Mouse (Mus musculus): ENCODE data around the gene Slc6a17. TPM values are rescaled to one million over a fixed set of nuclear protein-coding genes. Genes with fewer than 3 reads are reported as not detected.

Gene Slc6a17
- polyA plus RNA-seq, 1 experiment from 2014 or later = 2.0 TPM

DNA sequence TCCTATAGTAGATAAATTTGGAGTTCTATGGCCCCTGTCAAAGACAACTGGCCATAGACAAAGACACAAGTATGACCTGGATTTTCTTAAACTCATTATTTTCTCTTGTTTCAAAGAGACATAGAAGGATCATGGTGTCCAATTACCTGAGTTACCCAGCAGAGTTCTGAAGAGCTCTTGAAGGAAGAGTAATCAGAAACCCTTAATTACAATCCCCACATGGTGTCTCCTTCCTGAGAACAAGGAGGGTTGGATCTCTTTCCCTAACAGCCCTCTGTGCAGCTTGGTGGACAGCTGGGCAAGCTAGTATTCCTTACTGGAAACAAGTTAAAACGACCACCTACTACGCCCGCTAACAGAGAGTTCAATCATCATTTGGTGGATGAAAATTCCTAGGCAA is 6.4 kb downstream of the Slc6a17 start:
- no peak overlapping the region for H3K27ac ChIP-seq (ENCODE audit: low read depth, low read length)
- WGBS = 92% methylated on average over 3 of the region's 3 CpGs
- H3K4me1 ChIP-seq (replicated peaks; ENCODE audit: control insufficient read depth, insufficient read depth, low read length) = no peaks in the 10 kb centered on the region
- H3K27me3 ChIP-seq (replicated peaks; ENCODE audit: control insufficient read depth, insufficient read depth, low read length) = peaks cover 9% of the 10 kb centered on the region
- no peak for DNase-seq (ENCODE audit: low spot score)
- H3K4me3 ChIP-seq (ENCODE audit: low read depth, low read length) = no peak overlapping the region
- no peaks in the 10 kb centered on the region for H3K9me3 ChIP-seq (ENCODE audit: control insufficient read depth, low read length)
- no peak for ATAC-seq (replicated peaks; ENCODE audit: low FRiP score)
- H3K9ac ChIP-seq (ENCODE audit: low read depth, low read length) = no peak overlapping the region
- no peak overlapping the region for H3K4me2 ChIP-seq
- H3K36me3 ChIP-seq (ENCODE audit: control insufficient read depth, insufficient read depth, low read length) = no peaks in the 10 kb centered on the region

GRCm38 (mm10) chr3:107508696-107509095 is 9.1 kb downstream of the Slc6a17 start:
- 62% methylated on average over 8 of the region's 8 CpGs for WGBS
- Histone ChIP-seq H3K4me1 (replicated peaks; ENCODE audit: control insufficient read depth, insufficient read depth, low read length) (no peaks in the 10 kb centered on the region), H3K9me3 (ENCODE audit: control insufficient read depth, low read length) (no peaks in the 10 kb centered on the region), H3K4me2 (no peak overlapping the region), H3K9ac (ENCODE audit: low read depth, low read length) (no peak overlapping the region), H3K27ac (ENCODE audit: low read depth, low read length) (no peak overlapping the region), H3K27me3 (replicated peaks; ENCODE audit: control insufficient read depth, insufficient read depth, low read length) (no peaks in the 10 kb centered on the region; the same call in 1 of the 2 replicates), H3K36me3 (ENCODE audit: control insufficient read depth, insufficient read depth, low read length) (no peaks in the 10 kb centered on the region), H3K4me3 (ENCODE audit: low read depth, low read length) (no peak overlapping the region)
- ATAC-seq (replicated peaks; ENCODE audit: low FRiP score) (no peak), DNase-seq (ENCODE audit: low spot score) (no peak)

DNA sequence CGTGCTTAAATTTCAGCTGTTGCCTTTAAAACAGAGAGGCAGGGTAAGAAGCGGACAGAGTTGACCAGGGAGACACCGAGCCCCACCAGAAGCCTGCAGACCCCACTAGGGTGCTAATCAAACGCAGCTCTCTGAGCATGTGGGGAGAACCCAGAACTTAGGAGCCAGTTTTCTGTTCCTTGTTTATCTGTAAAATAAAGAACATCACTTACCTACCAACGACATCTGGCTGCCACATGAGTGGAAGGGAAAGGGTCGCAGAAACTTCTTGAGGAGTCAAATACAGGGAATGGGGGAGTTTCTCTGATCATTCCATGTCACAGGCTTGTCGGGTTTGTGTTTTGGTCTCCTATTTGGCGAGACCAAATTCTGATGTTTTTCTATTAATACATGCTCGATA is 9.9 kb downstream of the Slc6a17 start:
- Histone ChIP-seq H3K9me3 (ENCODE audit: control insufficient read depth, low read length) (no peaks in the 10 kb centered on the region), H3K4me2 (no peak overlapping the region), H3K27ac (ENCODE audit: low read depth, low read length) (no peak overlapping the region), H3K36me3 (ENCODE audit: control insufficient read depth, insufficient read depth, low read length) (no peaks in the 10 kb centered on the region), H3K9ac (ENCODE audit: low read depth, low read length) (no peak overlapping the region), H3K4me3 (ENCODE audit: low read depth, low read length) (no peak overlapping the region), H3K27me3 (replicated peaks; ENCODE audit: control insufficient read depth, insufficient read depth, low read length) (no peaks in the 10 kb centered on the region; the same call in 1 of the 2 replicates), H3K4me1 (replicated peaks; ENCODE audit: control insufficient read depth, insufficient read depth, low read length) (no peaks in the 10 kb centered on the region)
- WGBS = 71% methylated on average over 9 of the region's 9 CpGs
- ATAC-seq (replicated peaks; ENCODE audit: low FRiP score) = no peak
- DNase-seq (ENCODE audit: low spot score) = no peak

- no peaks in the 10 kb centered on the region for H3K9me3 ChIP-seq (ENCODE audit: control insufficient read depth, low read length)
- no peak overlapping the region for H3K9ac ChIP-seq (ENCODE audit: low read depth, low read length)
- no peak overlapping the region for H3K4me3 ChIP-seq (ENCODE audit: low read depth, low read length)
- H3K27me3 ChIP-seq (replicated peaks; ENCODE audit: control insufficient read depth, insufficient read depth, low read length) = no peaks in the 10 kb centered on the region
- DNase-seq (ENCODE audit: low spot score) = no peak
- H3K4me1 ChIP-seq (replicated peaks; ENCODE audit: control insufficient read depth, insufficient read depth, low read length) = no peaks in the 10 kb centered on the region
- 80% methylated on average over 4 of the region's 4 CpGs for WGBS
- H3K27ac ChIP-seq (ENCODE audit: low read depth, low read length) = no peak overlapping the region
- H3K4me2 ChIP-seq = no peak overlapping the region
- no peaks in the 10 kb centered on the region for H3K36me3 ChIP-seq (ENCODE audit: control insufficient read depth, insufficient read depth, low read length)
- no peak for ATAC-seq (replicated peaks; ENCODE audit: low FRiP score)
Observed at GRCm38 (mm10) chr3:107506531-107506930, 11.3 kb downstream of the Slc6a17 start.

GRCm38 (mm10) chr3:107505464-107506367 is 12.1 kb downstream of the Slc6a17 start:
- Histone ChIP-seq H3K4me3 (ENCODE audit: low read depth, low read length) (no peak overlapping the region), H3K9ac (ENCODE audit: low read depth, low read length) (no peak overlapping the region), H3K4me2 (no peak overlapping the region), H3K27me3 (replicated peaks; ENCODE audit: control insufficient read depth, insufficient read depth, low read length) (no peaks in the 10 kb centered on the region), H3K9me3 (ENCODE audit: control insufficient read depth, low read length) (no peaks in the 10 kb centered on the region), H3K36me3 (ENCODE audit: control insufficient read depth, insufficient read depth, low read length) (no peaks in the 10 kb centered on the region), H3K27ac (ENCODE audit: low read depth, low read length) (no peak overlapping the region), H3K4me1 (replicated peaks; ENCODE audit: control insufficient read depth, insufficient read depth, low read length) (no peaks in the 10 kb centered on the region)
- ATAC-seq (replicated peaks; ENCODE audit: low FRiP score) (no peak), DNase-seq (ENCODE audit: low spot score) (no peak)
- WGBS = 70% methylated on average over 4 of the region's 4 CpGs

GRCm38 (mm10) chr3:107504542-107504941 is 13.3 kb downstream of the Slc6a17 start:
- Histone ChIP-seq H3K4me3 (ENCODE audit: low read depth, low read length) (no peak overlapping the region), H3K27me3 (replicated peaks; ENCODE audit: control insufficient read depth, insufficient read depth, low read length) (no peaks in the 10 kb centered on the region), H3K9ac (ENCODE audit: low read depth, low read length) (no peak overlapping the region), H3K9me3 (ENCODE audit: control insufficient read depth, low read length) (peaks cover 4% of the 10 kb centered on the region), H3K36me3 (ENCODE audit: control insufficient read depth, insufficient read depth, low read length) (no peaks in the 10 kb centered on the region), H3K27ac (ENCODE audit: low read depth, low read length) (no peak overlapping the region), H3K4me2 (no peak overlapping the region), H3K4me1 (replicated peaks; ENCODE audit: control insufficient read depth, insufficient read depth, low read length) (no peaks in the 10 kb centered on the region)
- WGBS = 60% methylated on average over 1 of the region's 1 CpGs
- DNase-seq (ENCODE audit: low spot score) = no peak
- no peak for ATAC-seq (replicated peaks; ENCODE audit: low FRiP score)

DNA sequence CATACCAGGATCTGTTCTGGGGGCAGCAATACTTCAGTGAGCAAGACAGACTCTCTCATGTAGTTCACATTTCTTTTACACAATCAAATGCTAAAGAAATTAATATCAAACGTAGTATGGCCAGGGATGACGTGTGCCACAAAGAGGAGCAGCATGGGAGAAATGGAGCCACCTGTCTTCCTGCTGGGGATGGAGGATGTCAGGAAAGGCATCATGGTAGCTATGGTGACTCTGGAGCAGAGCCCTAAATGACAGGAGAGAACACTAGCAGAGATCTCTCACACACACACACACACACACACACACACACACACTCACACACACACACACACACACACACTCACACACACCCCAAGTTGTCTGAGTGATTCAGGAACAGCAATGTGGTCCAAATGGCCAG is 14.1 kb downstream of the Slc6a17 start:
- DNase-seq (ENCODE audit: low spot score) (no peak), ATAC-seq (replicated peaks; ENCODE audit: low FRiP score) (no peak)
- Histone ChIP-seq H3K9ac (ENCODE audit: low read depth, low read length) (no peak overlapping the region), H3K4me2 (no peak overlapping the region), H3K4me1 (replicated peaks; ENCODE audit: control insufficient read depth, insufficient read depth, low read length) (no peaks in the 10 kb centered on the region), H3K27me3 (replicated peaks; ENCODE audit: control insufficient read depth, insufficient read depth, low read length) (no peaks in the 10 kb centered on the region), H3K27ac (ENCODE audit: low read depth, low read length) (no peak overlapping the region), H3K4me3 (ENCODE audit: low read depth, low read length) (no peak overlapping the region), H3K36me3 (ENCODE audit: control insufficient read depth, insufficient read depth, low read length) (no peaks in the 10 kb centered on the region), H3K9me3 (ENCODE audit: control insufficient read depth, low read length) (peaks cover 4% of the 10 kb centered on the region)
- 71% methylated on average over 2 of the region's 2 CpGs for WGBS

DNA sequence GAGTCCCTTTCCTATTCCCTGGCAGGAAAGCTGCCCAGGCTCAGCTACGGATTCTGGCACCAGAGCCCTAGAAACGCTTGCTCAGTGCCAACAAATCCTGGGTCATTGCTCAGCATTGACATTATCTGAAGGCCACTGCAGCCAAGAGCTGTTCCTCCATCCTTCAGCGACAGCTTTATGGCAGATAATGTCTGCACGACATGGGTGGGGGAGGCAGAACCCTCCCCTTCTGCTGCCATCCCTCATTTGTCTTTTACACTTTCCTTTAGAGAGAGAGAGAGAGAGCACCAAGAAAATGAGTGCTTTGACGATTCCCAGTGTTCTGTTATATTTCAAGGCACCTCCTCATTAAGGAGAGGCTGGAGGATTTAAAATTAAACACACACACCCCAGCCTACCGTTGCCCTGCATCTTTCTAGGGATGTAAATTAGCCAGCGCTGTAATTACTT is 16.1 kb downstream of the Slc6a17 start:
- 54% methylated on average over 7 of the region's 7 CpGs for WGBS
- Histone ChIP-seq H3K27me3 (replicated peaks; ENCODE audit: control insufficient read depth, insufficient read depth, low read length) (no peaks in the 10 kb centered on the region), H3K4me1 (replicated peaks; ENCODE audit: control insufficient read depth, insufficient read depth, low read length) (no peaks in the 10 kb centered on the region), H3K9ac (ENCODE audit: low read depth, low read length) (no peak overlapping the region), H3K9me3 (ENCODE audit: control insufficient read depth, low read length) (peaks cover 4% of the 10 kb centered on the region), H3K36me3 (ENCODE audit: control insufficient read depth, insufficient read depth, low read length) (no peaks in the 10 kb centered on the region), H3K27ac (ENCODE audit: low read depth, low read length) (no peak overlapping the region), H3K4me2 (no peak overlapping the region), H3K4me3 (ENCODE audit: low read depth, low read length) (no peak overlapping the region)
- no peak for DNase-seq (ENCODE audit: low spot score)
- ATAC-seq (replicated peaks; ENCODE audit: low FRiP score) = no peak

DNA sequence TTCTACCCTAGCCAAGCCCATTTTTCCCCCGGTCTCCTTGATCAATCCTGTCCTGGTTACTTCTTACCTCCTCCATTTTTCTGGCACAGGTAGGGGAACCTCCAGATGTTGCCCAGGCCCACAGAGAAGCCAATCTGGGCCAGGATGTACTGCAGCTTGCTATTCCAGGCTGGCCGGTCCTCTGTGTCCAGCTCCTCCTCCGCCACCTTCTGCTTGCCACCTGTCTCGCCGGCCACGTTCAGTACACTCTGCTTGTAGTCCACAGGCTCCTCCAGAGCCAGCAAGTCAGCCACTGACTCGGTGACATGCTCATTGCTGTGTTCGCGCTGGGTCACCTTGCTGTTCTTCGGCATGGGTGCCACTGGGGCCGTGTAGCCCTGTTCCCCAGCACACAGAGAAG is 17.5 kb downstream of the Slc6a17 start:
- Histone ChIP-seq H3K9me3 (ENCODE audit: control insufficient read depth, low read length) (peaks cover 4% of the 10 kb centered on the region), H3K36me3 (ENCODE audit: control insufficient read depth, insufficient read depth, low read length) (no peaks in the 10 kb centered on the region), H3K4me1 (replicated peaks; ENCODE audit: control insufficient read depth, insufficient read depth, low read length) (no peaks in the 10 kb centered on the region), H3K4me3 (ENCODE audit: low read depth, low read length) (no peak overlapping the region), H3K27me3 (replicated peaks; ENCODE audit: control insufficient read depth, insufficient read depth, low read length) (no peaks in the 10 kb centered on the region), H3K4me2 (no peak overlapping the region), H3K27ac (ENCODE audit: low read depth, low read length) (no peak overlapping the region), H3K9ac (ENCODE audit: low read depth, low read length) (no peak overlapping the region)
- DNase-seq (ENCODE audit: low spot score) (no peak), ATAC-seq (replicated peaks; ENCODE audit: low FRiP score) (no peak)
- WGBS = 92% methylated on average over 11 of the region's 11 CpGs

Measured in liver, embryonic 11.5 days (tissue).